Mouse (Mus musculus): ENCODE measurements at regions not wholly inside any gene's neighbourhood (a gene's known extent, or its start where the extent isn't known, plus 50 kb on each side); places are given as distances from the start of the nearest gene placed in this dataset.
A peak's percentile ranks its signal among the peaks of the same experiment; 100 is the strongest.

DNA sequence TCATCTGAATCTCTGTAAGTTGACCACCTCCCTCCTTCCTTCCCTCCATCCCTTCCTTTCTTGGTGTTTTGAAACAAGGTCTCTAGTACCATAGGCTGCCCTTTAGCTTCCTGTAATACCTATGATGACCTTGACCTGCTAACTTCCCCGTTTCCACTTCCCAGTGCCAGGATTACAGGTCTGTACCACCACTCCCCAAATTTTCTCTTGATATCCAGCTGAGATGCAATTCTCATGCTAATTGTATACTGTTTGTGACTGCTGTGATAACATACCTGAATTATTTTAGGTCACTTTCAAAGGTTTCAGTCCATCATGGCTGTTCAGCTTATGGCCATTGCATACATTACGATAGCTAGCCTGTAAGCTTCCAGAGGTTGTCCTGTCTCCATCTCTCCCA, 104.4 kb upstream of the Marcks start:
- intact Hi-C loops (cut with DNase I) = no loop called here
- DNase-seq = no peak

DNA sequence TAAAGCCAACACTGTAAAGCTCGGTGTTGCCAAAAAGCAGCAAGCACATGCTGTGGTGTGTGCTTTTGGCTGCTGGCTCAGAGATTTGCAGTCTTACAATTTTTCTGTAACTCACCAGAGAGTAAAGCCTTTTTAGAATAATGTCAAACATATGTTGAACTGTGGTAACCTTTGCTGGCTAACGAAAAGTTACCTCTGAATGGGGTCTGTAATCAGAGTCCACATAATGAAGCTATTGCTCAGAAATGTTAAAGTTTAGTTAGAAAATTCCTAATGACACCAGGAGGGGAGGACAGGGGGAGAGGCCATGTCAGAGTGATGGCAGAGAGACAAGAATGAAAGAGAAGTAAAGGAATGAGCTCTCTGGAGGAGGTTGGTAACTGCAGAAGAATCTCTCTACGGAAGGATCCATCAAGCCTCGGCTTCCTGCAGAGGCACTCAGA, 103.1 kb upstream of the Marcks start:
- no peak for DNase-seq
- intact Hi-C loops (cut with DNase I) = no loop called here

DNA sequence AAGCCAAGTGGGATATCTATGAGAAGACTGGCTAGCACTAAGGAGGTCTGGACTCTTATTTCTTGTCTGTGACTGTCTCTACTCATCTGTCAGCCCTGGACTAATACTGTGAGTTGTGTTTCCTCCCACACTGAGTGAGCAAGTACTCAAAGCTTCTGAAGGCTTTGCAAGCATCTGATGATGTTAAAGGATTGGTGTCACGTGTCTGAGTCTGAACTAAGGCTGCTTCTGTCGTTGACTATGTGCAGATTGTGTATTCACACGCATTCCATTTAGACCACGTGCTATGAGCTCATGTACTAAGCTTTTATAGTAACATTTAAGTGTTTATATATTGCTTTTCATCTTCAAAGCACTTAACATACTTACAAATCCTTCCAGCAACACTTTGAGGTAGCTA, 101.9 kb upstream of the Marcks start:
- DNase-seq = no peak

DNA sequence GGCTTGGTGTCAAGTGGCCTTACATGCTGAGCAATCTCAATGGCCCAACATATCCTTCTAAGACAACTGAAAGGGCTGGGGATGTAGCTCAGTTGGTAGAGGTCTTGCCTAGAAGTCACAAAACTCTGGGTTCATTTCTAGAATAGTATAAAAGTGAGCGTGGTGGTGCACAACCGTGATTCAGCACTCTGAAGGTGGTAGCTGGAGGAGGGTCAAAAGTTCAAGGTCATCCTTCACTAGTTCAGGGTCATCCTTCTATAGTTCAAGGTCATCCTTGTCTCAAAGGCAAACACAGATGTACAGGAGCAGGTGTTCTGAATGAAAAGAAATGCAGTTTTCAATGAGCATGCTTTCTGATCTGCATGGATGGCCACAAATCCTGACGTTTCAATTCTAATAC, 101.5 kb upstream of the Marcks start:
- DNase-seq = no peak
- intact Hi-C loops (cut with DNase I) = no loop called here

More for the DNA sequence above, 101.9 kb upstream of the Marcks start:
- intact Hi-C loops (cut with DNase I) = no loop called here

DNA sequence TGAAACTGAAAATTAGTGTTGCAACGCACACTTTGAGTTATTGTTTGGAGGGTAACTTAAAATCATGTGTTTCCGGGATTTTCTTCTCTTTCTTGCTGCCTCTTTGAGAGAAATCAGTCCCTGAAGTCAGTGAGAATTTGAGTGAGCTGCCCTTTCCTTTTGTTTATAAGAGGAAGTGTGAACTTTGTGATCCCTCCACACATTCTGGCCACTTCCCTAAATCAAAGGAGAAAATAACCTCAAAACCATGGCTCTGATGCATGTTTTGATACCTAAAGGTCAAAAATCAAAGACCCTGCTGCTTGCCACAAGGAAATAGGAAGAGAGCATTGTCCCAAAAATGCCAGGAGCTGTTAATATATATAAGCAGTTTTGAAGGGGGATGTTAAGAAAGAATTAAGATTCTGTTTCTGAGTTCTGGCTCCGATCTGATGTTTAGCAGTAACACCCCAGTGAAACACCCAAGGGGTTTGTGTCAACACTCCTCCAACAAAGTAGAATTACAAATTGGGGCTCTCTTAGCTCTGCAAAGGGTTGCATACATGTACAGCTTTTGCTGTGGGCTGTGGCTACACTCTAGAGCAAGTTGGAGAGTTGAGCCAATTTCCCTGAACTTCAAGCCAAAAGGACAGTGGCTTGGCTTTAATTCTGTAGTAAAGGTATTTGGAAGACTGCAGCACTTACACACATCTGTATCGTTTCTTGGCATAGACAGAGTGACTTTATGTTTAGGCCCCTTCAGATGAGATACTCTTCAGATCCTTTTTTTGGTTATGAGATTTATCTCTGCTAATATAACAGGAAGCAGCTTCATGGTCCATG, 97.5 kb upstream of the Marcks start:
- intact Hi-C loops (cut with DNase I) = no loop called here
- no peak for DNase-seq

DNA sequence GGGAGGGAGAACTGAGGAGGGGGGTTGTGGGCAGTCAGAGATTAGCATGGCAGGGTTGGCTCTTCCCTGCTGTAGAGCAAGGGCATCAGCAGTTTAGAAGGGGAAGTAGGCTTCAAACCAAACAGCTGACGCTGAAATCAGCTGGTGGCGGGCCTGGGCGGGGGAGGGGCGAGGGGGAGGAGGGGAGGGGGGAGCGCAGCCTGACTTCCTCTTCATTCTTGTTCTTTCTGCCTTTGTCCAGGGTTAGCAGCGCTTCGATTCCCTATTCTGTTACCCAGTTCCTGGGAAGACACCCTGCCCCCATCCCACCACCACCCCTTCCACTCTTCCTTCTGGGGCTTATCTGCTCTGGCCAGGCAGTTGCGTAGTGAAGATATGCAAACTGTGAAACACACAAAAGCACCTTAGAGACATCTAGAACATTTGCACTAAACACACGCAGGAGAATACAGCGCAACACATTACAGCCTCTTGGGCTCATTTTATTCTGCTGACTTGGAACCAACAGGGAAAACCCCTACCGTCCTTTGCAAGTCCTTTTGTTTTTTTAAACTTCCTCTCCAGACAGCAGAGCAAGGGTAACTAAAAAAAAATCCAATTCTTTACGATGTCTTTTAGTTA, 93.3 kb upstream of the Marcks start:
- no peak for DNase-seq
- intact Hi-C loops (cut with DNase I) = no loop called here

DNA sequence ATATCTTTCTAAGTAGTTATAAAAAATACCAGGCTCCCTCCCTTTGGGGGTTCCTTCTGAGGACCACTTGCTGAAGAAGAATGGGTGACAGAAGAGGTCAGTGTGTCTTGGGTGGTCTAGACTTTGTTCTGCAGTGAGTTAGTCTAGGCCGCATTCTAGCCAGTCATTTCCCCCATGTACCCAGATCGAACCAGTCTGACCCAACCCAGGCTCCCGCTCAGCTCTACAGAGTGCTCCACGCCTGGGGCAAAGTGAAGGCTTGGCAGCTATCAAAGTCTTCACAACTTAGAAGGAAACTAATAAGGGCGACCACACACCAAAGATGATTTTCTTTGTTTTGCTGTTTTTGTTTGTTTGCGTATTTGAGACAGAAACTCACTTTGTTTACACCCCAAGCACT, 92.4 kb upstream of the Marcks start:
- DNase-seq = no peak
- intact Hi-C loops (cut with DNase I) = no loop called here

DNA sequence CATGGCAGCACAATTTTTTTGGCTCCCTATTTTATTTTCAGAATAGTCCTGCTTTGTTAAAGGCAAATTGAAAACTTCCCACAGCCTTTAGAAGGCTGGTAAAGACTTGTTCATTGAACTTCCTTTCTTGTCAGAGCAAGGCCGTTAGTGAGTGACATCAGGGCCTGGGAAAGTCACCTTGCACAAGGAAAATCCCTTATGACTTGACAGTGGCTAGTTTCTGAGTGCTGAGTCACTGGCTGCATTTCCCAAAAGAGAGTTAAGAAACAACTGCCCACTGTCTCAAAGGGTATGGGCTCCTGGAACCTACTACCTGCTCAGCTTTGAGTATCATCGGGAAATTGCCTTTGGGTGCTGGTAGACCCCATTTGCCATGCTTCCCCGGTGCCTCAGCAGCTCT, 89.2 kb upstream of the Marcks start:
- intact Hi-C loops (cut with DNase I) = no loop called here
- DNase-seq = no peak

DNA sequence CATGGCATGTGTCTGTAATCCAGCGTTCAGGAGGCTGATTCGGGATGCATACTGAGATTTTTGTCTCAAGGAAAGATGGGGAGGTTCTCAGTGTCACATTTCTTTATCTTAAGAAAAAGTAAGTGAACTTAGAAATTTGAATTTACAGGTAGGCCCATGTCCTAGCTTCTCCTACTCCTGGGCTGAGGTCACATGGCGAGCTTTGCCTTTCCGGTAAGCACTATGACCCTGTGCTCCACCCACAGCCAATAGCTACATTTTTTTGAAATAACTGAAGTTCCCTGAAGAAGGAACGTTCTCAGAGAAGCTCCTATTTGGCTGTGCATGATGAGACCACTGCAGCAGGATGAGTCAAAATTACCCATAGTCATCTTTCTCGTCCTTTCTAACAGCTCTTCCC, 83.0 kb upstream of the Marcks start:
- intact Hi-C loops (cut with DNase I) = no loop called here
- no peak for DNase-seq

DNA sequence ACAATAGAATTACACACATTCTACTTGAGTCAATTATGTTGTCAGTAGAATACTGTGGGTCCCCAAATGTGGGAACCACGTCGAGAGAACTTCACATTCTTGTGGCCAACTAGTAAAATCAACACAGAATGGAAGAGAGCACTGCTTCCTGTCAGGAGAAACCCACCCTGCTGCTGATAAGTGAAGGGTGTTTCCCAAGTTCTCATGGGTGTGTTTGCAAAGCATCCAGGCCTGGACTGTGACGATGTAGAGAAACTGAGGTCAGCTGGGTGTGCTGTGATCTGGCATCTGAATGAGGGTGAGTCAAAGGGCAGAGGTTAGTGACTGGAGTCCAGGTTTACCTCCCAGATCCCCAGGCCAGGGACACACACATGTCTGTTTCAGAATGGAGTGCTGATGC, 81.7 kb upstream of the Marcks start:
- intact Hi-C loops (cut with DNase I) = no loop called here

DNA sequence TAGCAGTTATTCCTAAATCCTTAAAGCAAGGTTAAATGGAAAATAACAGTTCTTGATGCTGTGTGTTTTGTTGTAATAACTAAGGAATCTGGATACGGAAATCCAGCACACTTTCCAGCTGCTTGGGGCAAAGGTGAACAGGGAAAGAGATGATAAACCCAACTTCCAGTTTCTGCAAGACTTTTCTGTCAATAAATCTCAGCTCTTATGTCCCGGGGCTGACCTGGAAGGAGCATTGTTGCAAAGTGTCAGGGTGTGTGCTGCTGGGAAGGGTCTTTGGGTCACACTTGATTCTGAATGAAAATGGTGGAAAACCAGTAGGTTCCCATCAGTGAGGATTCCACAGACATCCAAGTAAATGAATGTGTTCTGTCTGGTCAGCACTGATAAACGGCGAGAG, 81.2 kb upstream of the Marcks start:
- intact Hi-C loops (cut with DNase I) = no loop called here
- DNase-seq = no peak

More for the DNA sequence above, 81.7 kb upstream of the Marcks start:
- no peak for DNase-seq

DNA sequence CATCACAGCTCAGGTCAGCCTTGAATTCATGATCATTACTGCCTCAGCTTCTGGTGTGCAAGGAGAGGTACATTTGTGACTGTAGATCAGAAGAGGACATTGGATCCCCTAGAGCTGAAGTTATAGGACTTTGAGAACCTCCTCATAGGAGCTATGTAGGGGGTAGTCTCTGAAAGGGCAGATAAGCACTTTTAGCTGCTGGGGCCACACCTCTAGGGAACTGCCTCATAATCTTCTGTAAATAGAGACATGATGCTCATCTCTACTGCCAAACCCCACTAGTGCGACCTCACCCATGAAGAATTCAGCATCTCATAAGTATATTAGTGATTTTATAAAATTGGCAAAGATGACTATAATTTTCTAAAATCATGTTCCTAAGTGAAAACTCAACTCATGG, 80.7 kb upstream of the Marcks start:
- intact Hi-C loops (cut with DNase I) = no loop called here
- DNase-seq = no peak

DNA sequence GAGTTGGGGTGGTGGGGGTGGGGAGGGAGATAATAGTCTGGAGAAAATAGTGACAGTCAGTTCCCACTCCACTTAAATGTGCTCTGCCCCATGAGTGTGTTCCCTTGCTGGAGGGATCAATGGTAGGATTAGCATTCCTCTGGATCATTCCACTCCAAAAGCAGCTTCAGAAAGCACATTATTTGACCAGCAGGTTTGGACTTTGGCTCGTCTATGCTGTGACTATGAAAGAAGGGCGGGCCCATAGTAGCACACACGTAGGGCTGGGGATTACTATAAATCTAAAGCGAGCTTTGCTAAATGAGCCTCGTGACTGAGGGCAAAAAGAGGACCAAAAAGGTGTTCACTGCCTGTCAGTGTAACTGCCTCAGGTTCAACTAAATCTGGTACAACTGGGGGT, 75.9 kb upstream of the Marcks start:
- intact Hi-C loops (cut with DNase I) = no loop called here
- no peak for DNase-seq

DNA sequence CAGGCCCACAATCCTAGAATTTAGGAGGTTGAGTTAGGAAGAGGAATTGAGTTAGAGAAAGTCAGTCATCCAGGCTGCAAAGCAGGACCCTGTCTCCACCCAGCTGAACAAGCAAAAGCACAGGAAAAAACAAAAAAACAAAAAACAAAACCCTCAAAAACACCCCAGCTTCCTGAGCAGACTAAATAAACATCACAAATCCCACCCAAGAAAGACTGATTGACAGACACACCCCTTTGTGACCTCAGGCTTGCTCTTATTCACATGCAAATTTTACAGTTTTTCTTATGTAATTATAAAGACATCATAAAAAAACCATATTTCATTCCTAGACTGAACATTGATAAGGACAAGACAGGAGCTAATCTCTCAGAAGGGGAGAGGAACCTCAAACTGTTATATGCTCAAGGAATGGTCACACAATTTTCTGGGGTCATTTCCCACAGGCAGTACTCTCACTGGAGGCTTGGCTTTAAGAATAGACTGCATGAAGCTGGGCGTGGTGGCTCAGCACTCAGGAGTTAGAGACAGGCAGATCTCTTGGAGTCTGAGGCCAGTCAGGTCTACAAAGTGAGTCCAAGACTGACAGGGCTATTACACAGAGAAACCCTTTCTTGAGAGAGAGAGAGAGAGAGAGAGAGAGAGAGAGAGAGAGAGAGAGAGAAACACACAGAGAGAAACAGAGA, 73.8 kb upstream of the Marcks start:
- DNase-seq = no peak
- intact Hi-C loops (cut with DNase I) = no loop called here

DNA sequence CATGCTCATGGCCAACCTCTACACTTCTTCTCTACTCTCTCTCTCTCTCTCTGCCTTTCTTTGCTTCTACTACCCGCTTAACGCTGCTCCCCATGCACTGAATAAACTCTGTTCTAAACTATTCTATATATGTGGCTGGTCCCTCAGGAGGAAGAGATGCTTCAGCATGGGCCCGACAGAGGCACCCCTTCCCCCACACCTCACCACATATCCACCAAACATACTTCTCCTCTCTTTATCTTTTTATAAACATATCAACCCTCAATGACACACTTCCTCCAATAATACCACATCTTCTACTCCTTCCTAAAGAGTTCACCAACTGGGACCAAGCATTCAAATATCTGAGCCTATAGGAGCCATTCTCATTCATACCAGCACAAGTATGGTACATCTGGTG, 72.6 kb upstream of the Marcks start:
- no peak for DNase-seq
- intact Hi-C loops (cut with DNase I) = no loop called here

DNA sequence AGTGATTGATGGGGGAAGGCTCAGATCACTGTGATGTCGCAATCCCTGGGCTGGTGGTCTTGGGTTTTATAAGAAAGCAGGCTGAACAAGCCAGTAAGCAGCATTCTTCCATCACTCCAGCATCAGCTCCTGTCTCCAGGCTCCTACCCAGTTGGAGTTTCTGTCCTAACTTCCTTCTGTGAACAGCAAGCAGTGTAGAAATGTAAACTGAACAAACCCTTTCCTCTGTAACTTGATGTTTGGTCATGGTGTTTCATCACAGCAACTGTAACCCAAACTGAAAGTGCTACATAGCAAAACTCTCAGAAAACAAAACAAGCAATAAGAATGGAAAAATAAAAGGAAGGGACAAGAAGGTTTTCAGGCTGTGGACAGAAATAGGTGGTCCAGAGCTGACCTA, 71.5 kb upstream of the Marcks start:
- no peak for DNase-seq
- intact Hi-C loops (cut with DNase I) = no loop called here

DNA sequence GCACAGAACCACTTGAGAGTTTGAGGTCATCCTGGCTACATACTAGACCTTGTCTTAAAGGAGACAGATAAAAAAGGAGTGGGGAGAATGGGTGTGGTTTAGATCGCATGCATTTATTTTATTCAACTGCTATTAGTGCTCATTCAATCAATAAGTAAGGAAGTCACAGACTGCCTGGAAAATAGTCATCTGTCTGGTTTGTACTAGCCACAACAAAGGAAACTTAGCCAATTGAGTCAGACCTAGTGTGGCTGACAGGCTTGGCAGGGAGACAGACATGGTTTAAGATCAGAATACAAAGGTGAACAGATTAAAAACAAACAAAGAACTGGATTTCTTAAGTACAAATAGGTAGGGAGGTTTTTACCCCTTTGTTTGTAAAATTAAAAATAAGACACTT, 68.3 kb upstream of the Marcks start:
- DNase-seq = no peak
- intact Hi-C loops (cut with DNase I) = no loop called here

DNA sequence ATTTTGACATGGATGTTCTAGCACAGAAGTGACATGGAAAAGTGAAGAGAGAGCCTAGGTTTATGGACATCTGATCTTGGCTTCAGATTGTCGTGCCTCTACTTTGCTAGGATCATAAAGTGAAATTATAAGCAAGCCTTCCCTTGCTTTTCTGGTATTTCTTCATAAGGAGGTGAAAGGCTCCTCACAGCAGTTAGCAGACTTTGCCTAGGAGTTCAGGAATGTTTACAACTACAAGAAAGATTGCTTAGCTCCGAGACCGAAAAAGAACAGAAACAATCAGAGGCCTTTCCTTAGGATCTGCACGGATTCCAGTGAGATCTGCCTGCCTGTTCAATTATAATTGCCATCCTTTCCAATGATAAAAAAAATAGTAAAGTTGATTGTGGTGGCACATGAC, 67.8 kb upstream of the Marcks start:
- intact Hi-C loops (cut with DNase I) = no loop called here
- no peak for DNase-seq

DNA sequence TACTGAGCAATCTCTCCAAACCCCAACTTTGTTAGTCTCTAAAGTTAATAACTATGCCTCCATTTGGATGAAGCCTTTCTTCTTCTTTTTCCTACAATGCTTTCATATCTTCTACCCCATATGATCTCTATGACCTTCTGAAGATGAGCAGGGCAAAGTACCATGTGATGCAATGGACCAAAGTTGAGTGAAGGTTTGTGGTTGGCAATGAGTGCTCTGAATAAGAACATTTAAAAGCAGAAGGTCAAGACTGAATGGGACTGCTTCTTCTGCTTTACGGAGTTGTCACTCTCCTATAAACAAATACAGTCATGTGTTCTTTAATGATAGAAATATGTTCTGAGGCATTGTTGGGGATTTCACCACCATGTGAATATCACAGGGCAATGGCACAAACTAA, 65.0 kb upstream of the Marcks start:
- intact Hi-C loops (cut with DNase I) = no loop called here
- DNase-seq = no peak

DNA sequence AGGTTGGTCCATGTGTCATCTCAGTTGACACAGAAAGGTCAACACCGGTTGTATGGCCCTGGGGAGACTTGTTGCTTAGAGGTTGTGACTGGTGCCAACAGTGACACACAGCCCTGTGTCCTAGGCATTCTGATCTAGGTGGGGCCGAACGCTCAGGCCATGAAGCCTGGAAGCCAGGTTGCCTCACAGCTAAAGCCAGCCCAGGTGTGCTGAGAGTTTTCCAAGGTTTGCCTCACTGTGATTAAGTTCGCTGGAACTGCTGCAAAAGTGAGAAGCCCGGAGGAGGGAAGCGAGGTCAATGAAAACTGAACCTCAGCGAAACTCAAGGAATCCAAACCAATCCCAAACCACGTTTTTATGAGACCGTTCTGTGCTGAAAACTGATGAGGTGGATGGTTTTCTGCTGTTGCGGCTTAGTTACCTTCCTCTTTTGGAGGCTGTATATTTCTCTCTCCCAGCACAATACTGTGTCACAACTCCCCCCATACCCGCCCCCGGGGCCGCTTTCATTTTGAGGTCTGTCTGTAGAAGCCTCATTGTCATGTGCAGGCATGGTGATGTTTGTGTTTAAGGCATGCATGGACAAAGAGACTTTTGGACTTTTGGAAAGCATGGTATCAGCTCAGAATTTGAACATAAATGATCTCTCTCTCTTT, 56.2 kb upstream of the Marcks start:
- intact Hi-C loops (cut with DNase I) = no loop called here
- peak in 1 of 2 experiments; percentile 26 for DNase-seq

DNA sequence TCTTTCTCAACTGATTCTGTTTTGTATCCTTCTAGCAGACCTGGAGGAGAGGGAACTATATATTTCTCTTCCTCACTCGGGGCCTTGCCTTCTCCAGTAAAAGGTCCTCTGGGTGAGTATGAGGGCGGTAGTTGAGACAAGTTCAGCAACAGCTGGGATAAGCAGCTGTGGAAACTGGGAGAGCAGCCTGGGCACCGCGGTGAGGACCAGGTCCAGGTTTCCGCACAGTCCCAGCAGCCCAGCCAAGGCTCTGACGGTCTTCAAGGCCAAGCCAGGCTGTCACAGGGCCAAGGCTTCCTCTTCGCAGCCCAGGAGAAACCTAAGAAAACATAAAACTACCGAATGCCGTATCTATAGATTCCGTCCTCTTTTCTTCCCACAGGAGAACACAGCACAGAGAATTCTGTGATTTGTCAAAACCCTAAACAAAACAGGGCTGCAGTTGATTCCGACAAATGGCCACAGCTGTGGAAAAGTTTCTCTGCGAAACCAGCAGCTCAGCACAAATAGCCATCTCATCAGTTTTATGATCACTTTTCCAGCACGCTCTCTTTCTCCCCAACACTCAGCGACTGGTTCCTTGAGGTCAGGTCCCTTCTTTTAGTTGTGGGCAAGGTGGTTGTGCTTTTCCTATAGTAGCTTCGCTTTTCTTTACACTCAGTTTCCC, 55.5 kb upstream of the Marcks start:
- intact Hi-C loops (cut with DNase I) = no loop called here
- peak; percentile 72 to 78 for DNase-seq

All from gastrocnemius, postnatal 36 days (tissue).